Mouse (Mus musculus): ENCODE measurements around the gene Zbed4. TPM values are rescaled to one million over a fixed set of nuclear protein-coding genes. Genes with fewer than 3 reads are reported as not detected.
"Not testable (repeated sequence)": the region's sequence is repeated elsewhere in the genome, so short reads cannot be mapped to it uniquely, and the experiment has no call there.

Gene Zbed4
- total and polyA plus RNA-seq, 2 experiments from 2014 or later = 4.5 to 20.7 TPM

GRCm38 (mm10) chr15:88808121-88808520 lies 56.7 kb downstream of the Zbed4 start:
- no peak for DNase-seq (ENCODE audit: low spot score)
- peaks cover 39% of the 10 kb centered on the region for H3K36me3 ChIP-seq (ENCODE audit: insufficient read depth, low read length)
- no peak for ATAC-seq (ENCODE audit: low FRiP score)
- no peak for TF ChIP-seq CTCF (IDR thresholded peaks at IDR 0.05)
- no peak overlapping the region for H3K9ac ChIP-seq (replicated peaks; ENCODE audit: low read length, poor library complexity, severe bottlenecking)
- no peaks in the 10 kb centered on the region for H3K4me1 ChIP-seq (ENCODE audit: insufficient read depth, low read length)
- H3K4me3 ChIP-seq (ENCODE audit: low read depth, low read length) = no peak overlapping the region
- WGBS = 88% methylated on average over 8 of the region's 8 CpGs
- no peak overlapping the region for H3K27ac ChIP-seq (ENCODE audit: low read depth, low read length)
- H3K27me3 ChIP-seq (ENCODE audit: insufficient read depth, low read length) = no peaks in the 10 kb centered on the region
- no peaks in the 10 kb centered on the region for H3K9me3 ChIP-seq (ENCODE audit: low read length)
- H3K4me2 ChIP-seq (ENCODE audit: low read depth, low read length, poor library complexity, severe bottlenecking) = no peak overlapping the region

GRCm38 (mm10) chr15:88810369-88810768 lies 58.9 kb downstream of the Zbed4 start:
- DNase-seq (ENCODE audit: low spot score) (no peak), ATAC-seq (ENCODE audit: low FRiP score) (no peak)
- H3K4me3 ChIP-seq (ENCODE audit: low read depth, low read length) = no peak overlapping the region
- 92% methylated on average over 2 of the region's 2 CpGs for WGBS
- no peak overlapping the region for H3K4me2 ChIP-seq (ENCODE audit: low read depth, low read length, poor library complexity, severe bottlenecking)
- H3K27me3 ChIP-seq (ENCODE audit: insufficient read depth, low read length) = no peaks in the 10 kb centered on the region
- TF ChIP-seq CTCF (IDR thresholded peaks at IDR 0.05) = no peak
- H3K4me1 ChIP-seq (ENCODE audit: insufficient read depth, low read length) = no peaks in the 10 kb centered on the region
- H3K36me3 ChIP-seq (ENCODE audit: insufficient read depth, low read length) = peaks cover 38% of the 10 kb centered on the region
- no peak overlapping the region for H3K9ac ChIP-seq (replicated peaks; ENCODE audit: low read length, poor library complexity, severe bottlenecking)
- no peaks in the 10 kb centered on the region for H3K9me3 ChIP-seq (ENCODE audit: low read length)
- H3K27ac ChIP-seq (ENCODE audit: low read depth, low read length) = no peak overlapping the region

GRCm38 (mm10) chr15:88813262-88813661 lies 61.8 kb downstream of the Zbed4 start:
- Histone ChIP-seq H3K36me3 (ENCODE audit: insufficient read depth, low read length) (peaks cover 36% of the 10 kb centered on the region), H3K4me2 (ENCODE audit: low read depth, low read length, poor library complexity, severe bottlenecking) (no peak overlapping the region), H3K4me3 (ENCODE audit: low read depth, low read length) (no peak overlapping the region), H3K4me1 (ENCODE audit: insufficient read depth, low read length) (no peaks in the 10 kb centered on the region), H3K9ac (replicated peaks; ENCODE audit: low read length, poor library complexity, severe bottlenecking) (no peak overlapping the region), H3K27me3 (ENCODE audit: insufficient read depth, low read length) (no peaks in the 10 kb centered on the region), H3K9me3 (ENCODE audit: low read length) (no peaks in the 10 kb centered on the region), H3K27ac (ENCODE audit: low read depth, low read length) (no peak overlapping the region)
- WGBS = 89% methylated on average over 3 of the region's 3 CpGs
- DNase-seq (ENCODE audit: low spot score) = no peak
- TF ChIP-seq CTCF (IDR thresholded peaks at IDR 0.05) = no peak
- ATAC-seq (ENCODE audit: low FRiP score) = no peak

- not testable (repeated sequence) for H3K4me2 ChIP-seq (ENCODE audit: low read depth, low read length, poor library complexity, severe bottlenecking); H3K4me3 ChIP-seq (ENCODE audit: low read depth, low read length); H3K27ac ChIP-seq (ENCODE audit: low read depth, low read length); H3K9me3 ChIP-seq (ENCODE audit: low read length); DNase-seq (ENCODE audit: low spot score); ATAC-seq (ENCODE audit: low FRiP score); H3K27me3 ChIP-seq (ENCODE audit: insufficient read depth, low read length); H3K4me1 ChIP-seq (ENCODE audit: insufficient read depth, low read length); H3K9ac ChIP-seq (replicated peaks; ENCODE audit: low read length, poor library complexity, severe bottlenecking)
- peaks cover 33% of the 10 kb centered on the region for H3K36me3 ChIP-seq (ENCODE audit: insufficient read depth, low read length)
- 95% methylated on average over 2 of the region's 2 CpGs for WGBS
Observed at GRCm38 (mm10) chr15:88813873-88814272, 62.4 kb downstream of the Zbed4 start.

- Histone ChIP-seq H3K9me3 (ENCODE audit: low read length) (no peaks in the 10 kb centered on the region), H3K4me1 (ENCODE audit: insufficient read depth, low read length) (no peaks in the 10 kb centered on the region), H3K36me3 (ENCODE audit: insufficient read depth, low read length) (peaks cover 27% of the 10 kb centered on the region), H3K4me3 (ENCODE audit: low read depth, low read length) (no peak overlapping the region), H3K27me3 (ENCODE audit: insufficient read depth, low read length) (no peaks in the 10 kb centered on the region), H3K9ac (replicated peaks; ENCODE audit: low read length, poor library complexity, severe bottlenecking) (no peak overlapping the region), H3K4me2 (ENCODE audit: low read depth, low read length, poor library complexity, severe bottlenecking) (no peak overlapping the region), H3K27ac (ENCODE audit: low read depth, low read length) (no peak overlapping the region)
- peak; percentile 54 for TF ChIP-seq CTCF (IDR thresholded peaks at IDR 0.05)
- 96% methylated on average over 11 of the region's 11 CpGs for WGBS
- DNase-seq (ENCODE audit: low spot score) (no peak), ATAC-seq (ENCODE audit: low FRiP score) (no peak)
Observed at GRCm38 (mm10) chr15:88814411-88815047, 63.1 kb downstream of the Zbed4 start.

GRCm38 (mm10) chr15:88815196-88815700 lies 63.8 kb downstream of the Zbed4 start:
- no peaks in the 10 kb centered on the region for H3K9me3 ChIP-seq (ENCODE audit: low read length)
- peaks cover 27% of the 10 kb centered on the region for H3K36me3 ChIP-seq (ENCODE audit: insufficient read depth, low read length)
- no peak overlapping the region for H3K9ac ChIP-seq (replicated peaks; ENCODE audit: low read length, poor library complexity, severe bottlenecking)
- no peak for TF ChIP-seq CTCF (IDR thresholded peaks at IDR 0.05)
- no peak overlapping the region for H3K4me3 ChIP-seq (ENCODE audit: low read depth, low read length)
- 93% methylated on average over 6 of the region's 6 CpGs for WGBS
- no peak overlapping the region for H3K27ac ChIP-seq (ENCODE audit: low read depth, low read length)
- DNase-seq (ENCODE audit: low spot score) (no peak), ATAC-seq (ENCODE audit: low FRiP score) (no peak)
- H3K4me2 ChIP-seq (ENCODE audit: low read depth, low read length, poor library complexity, severe bottlenecking) = no peak overlapping the region
- no peaks in the 10 kb centered on the region for H3K27me3 ChIP-seq (ENCODE audit: insufficient read depth, low read length)
- peaks cover 2% of the 10 kb centered on the region; the same call in 1 of the 2 replicates for H3K4me1 ChIP-seq (ENCODE audit: insufficient read depth, low read length)

Measured in midbrain, postnatal 0 days (tissue).